Mouse (Mus musculus): ENCODE data around the gene Smpx.

The Smpx gene

DNA sequence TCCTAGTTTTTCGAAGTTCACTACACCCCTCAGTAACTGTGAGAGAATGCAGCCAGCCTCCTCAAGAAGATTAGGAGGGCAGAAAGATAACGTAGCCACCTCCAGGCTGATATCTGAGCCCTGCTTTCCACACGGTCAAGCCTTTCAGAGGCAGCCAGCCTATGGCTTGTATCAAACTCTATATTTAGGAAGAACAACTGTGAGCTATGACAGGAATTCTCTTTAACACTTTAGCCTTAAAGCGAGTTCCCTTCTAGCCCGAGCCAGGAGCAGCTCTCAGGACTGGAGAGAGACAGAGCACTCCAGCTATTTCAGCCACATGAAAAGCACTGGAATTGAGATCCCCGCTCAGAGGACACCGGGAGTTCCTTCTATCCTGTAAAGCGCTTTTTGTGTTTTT, at the start of gene Smpx:
TSS of gene Smpx (plus strand) at position 49 of the 400 bp plus-strand sequence.
- H3K36me3 ChIP-seq (ENCODE audit: insufficient read depth, low read length) = no peaks in the 10 kb centered on the region
- H3K4me1 ChIP-seq (replicated peaks; ENCODE audit: low read depth, low read length) = no peaks in the 10 kb centered on the region
- no peak within 1 kb of the TSS for H3K4me3 ChIP-seq (replicated peaks; ENCODE audit: low read length)
- no peaks in the 10 kb centered on the region for H3K9me3 ChIP-seq (ENCODE audit: low read length)
- TF ChIP-seq CTCF (conservative IDR thresholded peaks at IDR 0.05; ENCODE audit: low read length) (no peak), POU5F1 (IDR thresholded peaks at IDR 0.05; ENCODE audit: borderline replicate concordance, low read length) (no peak), NANOG (IDR thresholded peaks at IDR 0.05; ENCODE audit: borderline replicate concordance, low read length) (no peak)
- H3K27me3 ChIP-seq (ENCODE audit: insufficient read depth, low read length) = no peaks in the 10 kb centered on the region

DNA sequence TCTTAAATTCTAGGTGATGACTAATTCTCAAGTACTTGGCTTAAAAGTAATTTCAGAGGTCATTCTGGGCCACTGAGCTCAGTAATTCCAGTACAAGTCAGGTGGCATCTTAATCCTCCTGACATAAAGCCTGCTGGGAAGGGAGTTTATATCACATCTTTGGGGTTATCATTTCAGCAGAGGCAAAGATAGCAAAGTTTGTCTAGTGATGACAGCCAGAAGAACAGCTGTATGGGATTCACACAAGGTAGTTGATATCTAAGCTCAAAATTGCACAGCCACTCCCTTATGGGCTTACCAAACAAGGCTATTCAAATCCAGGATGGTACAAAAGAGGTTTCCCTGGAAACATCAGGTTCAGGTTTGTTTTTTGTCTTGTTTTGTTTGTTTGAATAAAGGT, 43.7 kb upstream of the Smpx start:
- H3K27me3 ChIP-seq (ENCODE audit: insufficient read depth, low read length) = no peaks in the 10 kb centered on the region
- peaks cover 9% of the 10 kb centered on the region for H3K4me1 ChIP-seq (replicated peaks; ENCODE audit: low read depth, low read length)
- no peak overlapping the region for H3K4me3 ChIP-seq (replicated peaks; ENCODE audit: low read length)
- TF ChIP-seq CTCF (conservative IDR thresholded peaks at IDR 0.05; ENCODE audit: low read length) (no peak), NANOG (IDR thresholded peaks at IDR 0.05; ENCODE audit: borderline replicate concordance, low read length) (no peak), POU5F1 (IDR thresholded peaks at IDR 0.05; ENCODE audit: borderline replicate concordance, low read length) (no peak)
- H3K9me3 ChIP-seq (ENCODE audit: low read length) = no peaks in the 10 kb centered on the region
- no peaks in the 10 kb centered on the region for H3K36me3 ChIP-seq (ENCODE audit: insufficient read depth, low read length)

DNA sequence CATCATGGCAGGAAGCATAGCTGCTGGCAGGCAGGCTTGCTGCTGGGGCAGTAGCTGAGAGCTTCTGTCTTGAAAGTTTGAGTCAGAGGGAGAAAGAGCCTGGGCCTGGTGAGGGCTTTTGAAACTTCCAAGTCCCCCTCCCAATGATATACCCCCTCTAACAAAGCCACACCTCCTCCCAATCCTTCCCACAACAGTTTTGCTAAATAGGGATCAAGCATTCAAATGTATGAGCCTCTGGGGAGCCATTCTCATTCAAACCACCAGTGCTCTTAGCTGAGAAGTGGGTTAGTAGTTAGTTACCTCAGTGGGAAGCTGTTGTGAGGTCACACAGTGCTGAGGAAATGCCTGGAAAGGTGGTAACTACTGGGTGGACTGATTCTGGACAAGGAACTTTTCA, 41.4 kb upstream of the Smpx start:
- H3K36me3 ChIP-seq (ENCODE audit: insufficient read depth, low read length) = no peaks in the 10 kb centered on the region
- H3K9me3 ChIP-seq (ENCODE audit: low read length) = no peaks in the 10 kb centered on the region
- H3K4me1 ChIP-seq (replicated peaks; ENCODE audit: low read depth, low read length) = peaks cover 9% of the 10 kb centered on the region
- no peak overlapping the region for H3K4me3 ChIP-seq (replicated peaks; ENCODE audit: low read length)
- no peak for TF ChIP-seq CTCF (conservative IDR thresholded peaks at IDR 0.05; ENCODE audit: low read length)
- no peak for TF ChIP-seq NANOG (IDR thresholded peaks at IDR 0.05; ENCODE audit: borderline replicate concordance, low read length)
- H3K27me3 ChIP-seq (ENCODE audit: insufficient read depth, low read length) = no peaks in the 10 kb centered on the region

DNA sequence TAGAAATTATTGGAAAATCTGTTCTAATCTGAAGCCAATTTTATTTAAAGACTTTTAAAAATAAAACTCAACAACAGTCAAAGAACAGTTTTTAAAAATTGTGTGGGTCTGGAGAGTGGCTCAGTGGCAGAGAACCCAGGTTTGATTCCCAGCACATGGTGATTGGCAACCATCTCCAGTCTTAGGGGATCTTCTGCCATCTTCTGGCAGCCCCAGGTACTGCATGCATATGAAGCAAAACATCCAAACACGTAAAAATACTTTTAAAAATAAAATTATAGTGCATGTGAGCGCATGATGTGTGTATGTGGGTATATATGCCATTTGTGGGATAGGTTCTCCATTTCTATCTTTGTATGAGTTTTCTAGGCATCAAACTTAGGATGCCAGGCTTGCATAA, 26.9 kb upstream of the Smpx start:
- Histone ChIP-seq H3K27me3 (ENCODE audit: insufficient read depth, low read length) (no peaks in the 10 kb centered on the region), H3K36me3 (ENCODE audit: insufficient read depth, low read length) (no peaks in the 10 kb centered on the region), H3K4me3 (replicated peaks; ENCODE audit: low read length) (no peak overlapping the region), H3K9me3 (ENCODE audit: low read length) (no peaks in the 10 kb centered on the region), H3K4me1 (replicated peaks; ENCODE audit: low read depth, low read length) (no peaks in the 10 kb centered on the region)
- peak; percentile 39 for TF ChIP-seq CTCF (conservative IDR thresholded peaks at IDR 0.05; ENCODE audit: low read length)
- TF ChIP-seq NANOG (IDR thresholded peaks at IDR 0.05; ENCODE audit: borderline replicate concordance, low read length) = no peak

DNA sequence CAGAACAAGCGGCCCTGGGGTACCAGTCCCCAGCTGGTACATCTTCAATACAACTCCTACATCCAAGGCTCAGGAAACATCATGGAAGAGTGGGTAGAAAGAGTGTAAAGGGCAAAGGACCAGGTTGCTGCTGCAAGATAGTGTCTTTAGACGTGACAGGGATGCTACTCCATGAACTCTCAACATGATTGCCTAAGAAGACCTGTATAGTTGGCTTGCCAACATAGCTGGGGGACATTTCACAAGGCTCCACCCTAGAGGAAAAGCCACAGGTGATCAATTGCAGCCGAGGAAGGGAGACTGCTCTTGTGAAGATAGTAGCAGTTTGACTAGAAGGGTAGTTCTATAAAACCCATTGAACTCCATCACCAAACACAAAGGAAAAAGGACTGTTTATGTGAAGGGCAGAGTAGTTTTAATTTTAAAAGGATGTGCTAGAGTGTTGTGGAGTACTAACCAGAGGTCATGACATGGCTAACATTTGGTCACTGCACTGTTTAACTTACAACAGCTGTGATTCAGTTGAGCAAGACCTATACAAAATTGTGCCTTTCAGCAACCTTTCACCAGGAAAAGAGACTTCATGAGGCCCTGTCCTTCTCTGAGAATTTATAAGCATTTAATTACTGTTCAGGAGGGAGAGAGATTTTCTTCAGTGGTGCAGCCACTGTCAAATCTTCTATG, 23.9 kb upstream of the Smpx start:
- no peak for TF ChIP-seq POU5F1 (IDR thresholded peaks at IDR 0.05; ENCODE audit: borderline replicate concordance, low read length)
- TF ChIP-seq NANOG (IDR thresholded peaks at IDR 0.05; ENCODE audit: borderline replicate concordance, low read length) = no peak
- TF ChIP-seq CTCF (conservative IDR thresholded peaks at IDR 0.05; ENCODE audit: low read length) = no peak
- Histone ChIP-seq H3K36me3 (ENCODE audit: insufficient read depth, low read length) (no peaks in the 10 kb centered on the region), H3K9me3 (ENCODE audit: low read length) (no peaks in the 10 kb centered on the region), H3K4me3 (replicated peaks; ENCODE audit: low read length) (no peak overlapping the region), H3K4me1 (replicated peaks; ENCODE audit: low read depth, low read length) (no peaks in the 10 kb centered on the region), H3K27me3 (ENCODE audit: insufficient read depth, low read length) (no peaks in the 10 kb centered on the region)

DNA sequence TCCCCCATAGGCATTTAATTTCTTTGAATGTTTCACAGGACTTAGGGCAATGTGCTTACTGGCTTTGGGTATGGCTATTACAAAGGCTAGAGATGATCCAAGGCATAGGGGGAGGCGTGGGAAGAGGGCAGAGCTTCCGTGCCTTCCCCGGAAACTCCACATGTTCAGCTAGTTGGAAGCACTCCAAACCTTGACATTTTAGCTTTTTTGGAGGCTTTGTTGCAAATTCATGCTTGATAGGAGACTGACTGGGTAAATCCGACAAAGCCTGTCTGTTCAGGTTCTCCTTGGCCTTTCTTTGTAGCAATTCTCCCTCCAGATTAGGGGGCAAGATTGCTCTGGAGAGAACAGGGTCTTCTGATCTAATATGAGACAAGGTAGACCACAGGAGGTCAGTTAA, 7.5 kb upstream of the Smpx start:
- H3K36me3 ChIP-seq (ENCODE audit: insufficient read depth, low read length) = no peaks in the 10 kb centered on the region
- H3K9me3 ChIP-seq (ENCODE audit: low read length) = no peaks in the 10 kb centered on the region
- no peaks in the 10 kb centered on the region for H3K27me3 ChIP-seq (ENCODE audit: insufficient read depth, low read length)
- TF ChIP-seq POU5F1 (IDR thresholded peaks at IDR 0.05; ENCODE audit: borderline replicate concordance, low read length) (no peak), NANOG (IDR thresholded peaks at IDR 0.05; ENCODE audit: borderline replicate concordance, low read length) (no peak), CTCF (conservative IDR thresholded peaks at IDR 0.05; ENCODE audit: low read length) (no peak)
- H3K4me3 ChIP-seq (replicated peaks; ENCODE audit: low read length) = no peak overlapping the region
- no peaks in the 10 kb centered on the region for H3K4me1 ChIP-seq (replicated peaks; ENCODE audit: low read depth, low read length)

DNA sequence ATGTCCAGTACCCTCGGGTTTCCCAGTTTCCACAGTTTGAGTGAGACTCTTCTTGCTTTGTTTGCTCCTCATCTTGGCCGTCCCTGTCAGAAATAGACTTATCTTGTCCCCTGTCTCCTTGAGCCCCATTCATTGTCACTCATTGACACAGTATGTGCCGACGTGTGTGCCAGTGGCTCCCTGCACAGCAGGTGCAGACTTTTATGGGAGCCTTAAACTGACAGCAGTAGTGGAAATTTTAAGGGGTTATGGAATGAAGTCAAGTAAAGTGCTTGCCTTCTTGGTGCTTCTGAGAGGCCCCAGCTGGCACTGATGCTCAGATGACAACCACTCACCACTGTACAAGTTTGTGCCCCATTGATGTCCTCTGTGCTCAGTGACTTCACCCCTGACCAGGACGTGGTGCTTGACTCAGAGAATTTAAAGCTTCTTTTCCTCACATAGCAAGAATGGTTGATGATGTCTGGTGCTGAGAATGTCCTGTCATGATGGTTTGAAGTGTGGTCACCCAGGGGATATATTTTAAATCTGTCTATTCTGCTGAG, 1.0 kb upstream of the Smpx start:
- H3K36me3 ChIP-seq (ENCODE audit: insufficient read depth, low read length) = no peaks in the 10 kb centered on the region
- H3K9me3 ChIP-seq (ENCODE audit: low read length) = no peaks in the 10 kb centered on the region
- H3K27me3 ChIP-seq (ENCODE audit: insufficient read depth, low read length) = no peaks in the 10 kb centered on the region
- no peak overlapping the region for H3K4me3 ChIP-seq (replicated peaks; ENCODE audit: low read length)
- no peaks in the 10 kb centered on the region for H3K4me1 ChIP-seq (replicated peaks; ENCODE audit: low read depth, low read length)
- TF ChIP-seq NANOG (IDR thresholded peaks at IDR 0.05; ENCODE audit: borderline replicate concordance, low read length) = no peak
- no peak for TF ChIP-seq POU5F1 (IDR thresholded peaks at IDR 0.05; ENCODE audit: borderline replicate concordance, low read length)
- no peak for TF ChIP-seq CTCF (conservative IDR thresholded peaks at IDR 0.05; ENCODE audit: low read length)

DNA sequence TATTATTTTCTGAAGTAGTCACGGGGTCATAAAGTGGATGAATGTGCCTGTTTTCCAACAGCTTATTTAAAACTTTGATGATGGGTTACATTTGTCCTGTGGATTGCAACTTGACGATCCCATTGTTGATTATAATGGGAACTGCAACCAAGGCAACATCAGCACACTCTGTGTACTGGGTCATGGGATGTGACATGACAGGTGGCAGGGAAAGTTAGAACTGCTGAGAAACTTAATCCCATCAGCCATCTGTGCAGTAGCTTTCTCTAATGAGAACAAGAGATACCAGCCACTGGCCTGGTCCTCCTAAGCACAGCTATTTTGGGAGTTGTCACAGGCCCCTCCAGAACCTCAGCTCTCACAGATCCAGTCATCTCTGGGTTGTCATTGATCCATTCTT, 8.5 kb downstream of the Smpx start:
- no peaks in the 10 kb centered on the region for H3K9me3 ChIP-seq (ENCODE audit: low read length)
- H3K27me3 ChIP-seq (ENCODE audit: insufficient read depth, low read length) = no peaks in the 10 kb centered on the region
- H3K4me1 ChIP-seq (replicated peaks; ENCODE audit: low read depth, low read length) = no peaks in the 10 kb centered on the region
- TF ChIP-seq CTCF (conservative IDR thresholded peaks at IDR 0.05; ENCODE audit: low read length) = no peak
- no peak for TF ChIP-seq NANOG (IDR thresholded peaks at IDR 0.05; ENCODE audit: borderline replicate concordance, low read length)
- no peak for TF ChIP-seq POU5F1 (IDR thresholded peaks at IDR 0.05; ENCODE audit: borderline replicate concordance, low read length)
- H3K36me3 ChIP-seq (ENCODE audit: insufficient read depth, low read length) = no peaks in the 10 kb centered on the region
- H3K4me3 ChIP-seq (replicated peaks; ENCODE audit: low read length) = no peak overlapping the region

Data from E14TG2a.4 (cell line).